Mouse (Mus musculus): ENCODE data around the gene Cdk10. TPM values are rescaled to one million over a fixed set of nuclear protein-coding genes. Genes with fewer than 3 reads are reported as not detected.

Gene Cdk10
- total RNA-seq, 2 experiments from 2014 or later: 10.1 to 12.0 TPM

GRCm38 (mm10) chr8:123271901-123272300, 47.3 kb downstream of the Cdk10 start:
- no peak for DNase-seq

DNA sequence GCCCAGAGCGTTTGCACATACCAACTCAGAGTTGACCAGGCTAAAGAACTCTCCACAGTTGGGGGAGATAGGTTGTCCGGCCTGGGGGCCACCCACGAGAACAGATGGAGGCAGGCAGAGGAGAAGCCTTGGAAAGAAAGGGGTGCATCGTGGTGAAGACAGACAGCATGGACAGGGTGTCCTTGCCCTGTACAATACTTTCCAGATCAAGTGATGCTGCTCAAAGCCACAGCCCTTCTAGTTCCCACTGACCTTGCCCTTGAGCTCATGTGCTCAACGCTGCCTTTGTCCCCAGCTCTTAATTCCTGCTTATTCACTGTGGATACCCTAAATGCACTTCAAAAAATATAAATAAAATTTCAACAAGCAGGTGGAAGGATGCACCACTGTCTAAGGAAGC, 49.8 kb downstream of the Cdk10 start:
- DNase-seq: no peak

GRCm38 (mm10) chr8:123275096-123275495, 50.5 kb downstream of the Cdk10 start:
- DNase-seq: no peak

DNA sequence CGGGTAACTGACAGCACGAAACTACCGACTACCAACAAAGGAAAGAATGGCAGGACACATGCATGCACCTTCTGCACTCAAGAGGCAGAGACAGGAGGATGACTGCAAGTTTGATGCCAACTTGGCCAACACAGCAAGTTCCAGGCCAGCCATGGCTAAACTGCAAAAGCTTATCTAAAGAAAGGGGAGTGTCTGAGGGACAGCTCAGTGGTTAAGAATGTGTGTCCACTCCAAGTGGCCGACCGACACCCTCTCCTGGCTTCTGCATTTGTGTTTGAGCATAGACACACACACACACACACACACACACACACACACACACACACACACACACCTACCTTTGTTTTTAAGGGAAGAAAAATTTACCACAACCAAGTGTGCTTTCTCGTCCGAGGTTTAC, 53.8 kb downstream of the Cdk10 start:
- no peak for DNase-seq

DNA sequence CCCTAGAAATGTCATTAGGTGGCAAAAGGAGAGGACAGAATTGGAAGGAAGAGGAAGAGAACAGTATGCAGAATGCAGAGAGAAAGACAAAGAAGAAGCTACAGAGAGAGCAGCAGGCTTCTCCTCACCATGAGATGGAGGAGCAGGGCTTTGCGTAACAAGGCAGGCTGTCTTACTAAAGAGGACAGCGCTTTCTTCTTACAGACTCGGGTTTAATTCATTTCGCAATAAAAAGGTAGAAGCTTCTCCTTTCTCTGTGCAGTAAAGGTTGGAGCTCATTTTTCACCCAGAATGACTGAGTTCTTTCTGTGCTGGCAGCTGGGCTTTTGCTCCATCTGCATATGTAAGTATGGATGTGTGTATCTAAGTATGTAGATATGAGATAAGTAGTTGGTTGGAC, 55.2 kb downstream of the Cdk10 start:
- no peak for DNase-seq

GRCm38 (mm10) chr8:123280302-123281094, 55.9 kb downstream of the Cdk10 start:
- no peak for DNase-seq

Other genes starting within 250 kb of the Cdk10 start
- gene Ankrd11, start 182.6 kb upstream of the Cdk10 start, total RNA-seq (2021): 10 to 100 TPM; 43.5 to 51.1 TPM
- gene Spg7, start 161.9 kb upstream of the Cdk10 start, total RNA-seq (2021): 10 to 100 TPM; 60.5 to 66.3 TPM
- gene Rpl13, start 122.5 kb upstream of the Cdk10 start, total RNA-seq (2021): 100 to 1,000 TPM; 366 to 379 TPM
- under 1 TPM in 1 of 2 experiments, not detected in 1; 0.13 TPM for gene Cpne7, start 107.5 kb upstream of the Cdk10 start, total RNA-seq (2021)
- 1 to 10 TPM; 1.4 to 1.8 TPM for gene Sult5a1, start 66.5 kb upstream of the Cdk10 start, total RNA-seq (2021)
- gene Dpep1, start 38.6 kb upstream of the Cdk10 start, total RNA-seq (2021): 10 to 100 TPM; 11.0 to 16.1 TPM
- 10 to 100 TPM; 36.7 to 52.8 TPM for gene Chmp1a, start 12.1 kb upstream of the Cdk10 start, total RNA-seq (2021)
- 1 to 10 TPM in 1 of 2 experiments, under 1 TPM in 1; 0.91 to 1.2 TPM for gene Spata33, start 12.0 kb upstream of the Cdk10 start, total RNA-seq (2021)
- gene Spata2l, start 11.4 kb downstream of the Cdk10 start, total RNA-seq (2021): 1 to 10 TPM; 1.4 to 1.5 TPM
- 1 to 10 TPM; 5.2 to 6.5 TPM for gene Zfp276, start 29.4 kb downstream of the Cdk10 start, total RNA-seq (2021)
- 10 to 100 TPM; 12.2 to 13.7 TPM for gene Vps9d1, start 29.5 kb downstream of the Cdk10 start, total RNA-seq (2021)
- gene Fanca, start 93.7 kb downstream of the Cdk10 start, total RNA-seq (2021): 1 to 10 TPM in 1 of 2 experiments, under 1 TPM in 1; 0.51 to 1.3 TPM
- under 1 TPM; 0.19 to 0.49 TPM for gene Spire2, start 107.9 kb downstream of the Cdk10 start, total RNA-seq (2021)
- gene Tcf25, start 148.9 kb downstream of the Cdk10 start, total RNA-seq (2021): 100 to 1,000 TPM; 112 to 128 TPM
- gene Mc1r, start 182.3 kb downstream of the Cdk10 start, total RNA-seq (2021): not detected
- gene Tubb3, start 186.6 kb downstream of the Cdk10 start, total RNA-seq (2021): not detected
- gene Def8, start 198.7 kb downstream of the Cdk10 start, total RNA-seq (2021): 10 to 100 TPM; 37.8 to 38.2 TPM